Mouse (Mus musculus): Measurements from ENCODE around the gene Ppdpf. TPM values are rescaled to one million over a fixed set of nuclear protein-coding genes. Genes with fewer than 3 reads are reported as not detected.
A peak's percentile ranks its signal among the peaks of the same experiment; 100 is the strongest.

The Ppdpf gene
- total and polyA plus RNA-seq, 3 experiments, result 60.0 to 113 (median 71.2) TPM

- no peaks in the 10 kb centered on the region for H3K79me2 ChIP-seq (replicated peaks; ENCODE audit: control insufficient read depth, extremely low read depth, insufficient read depth, poor library complexity, severe bottlenecking)
- H3K9ac ChIP-seq (ENCODE audit: insufficient read depth, low read depth), result no peak overlapping the region
- no peak overlapping the region for H3K27ac ChIP-seq (ENCODE audit: insufficient read depth, low read depth)
- no peaks in the 10 kb centered on the region for H3K36me3 ChIP-seq (replicated peaks in 1 of 2; ENCODE audit: control insufficient read depth in 1 of 2, insufficient read depth in 1 of 2, low read length in 1 of 2)
- in situ Hi-C loops (cut with MboI; ENCODE audit: low pct_ligation_motif_present, low pct_unique_long_range_greater_than_20kb, low sequenced_read_pairs) (no loop called here), dilution Hi-C loops (cut with MboI; ENCODE audit: extremely low pct_ligation_motif_present, extremely low pct_unique_long_range_greater_than_20kb, low sequenced_read_pairs) (no loop called here)
- H3K9me3 ChIP-seq (replicated peaks; ENCODE audit: low read length), result no peaks in the 10 kb centered on the region
- H3K4me3 ChIP-seq (replicated peaks in 1 of 3; ENCODE audit: low read depth in 2 of 3, low read length in 2 of 3, poor library complexity in 1 of 3), result no peak overlapping the region
- H3K4me1 ChIP-seq (ENCODE audit: control insufficient read depth in 1 of 2, insufficient read depth in 2 of 2), result peaks cover 2 to 6% of the 10 kb centered on the region in 2 experiments; a peak in 3 of 4 replicates
- H3K27me3 ChIP-seq (replicated peaks), result peaks cover 77% of the 10 kb centered on the region
- TF ChIP-seq SMC3 (IDR thresholded peaks at IDR 0.05; ENCODE audit: low read depth, low read length) (no peak), HCFC1 (IDR thresholded peaks at IDR 0.05; ENCODE audit: low read depth, low read length) (no peak), EP300 (IDR thresholded peaks at IDR 0.05; ENCODE audit: low read length) (no peak), KAT2A (IDR thresholded peaks at IDR 0.05; ENCODE audit: insufficient replicate concordance, low read length) (no peak), TBP (conservative IDR thresholded peaks at IDR 0.05; ENCODE audit: low read depth, low read length) (no peak)
- DNase-seq (ENCODE audit: extremely low read depth), result no peak
- H3K4me2 ChIP-seq (ENCODE audit: insufficient read depth, low read depth, poor library complexity, severe bottlenecking), result no peak overlapping the region
Measured at GRCm38 (mm10) chr2:181153131-181153530, 33.9 kb upstream of the Ppdpf start.

- Histone ChIP-seq H3K4me3 (replicated peaks in 1 of 3; ENCODE audit: low read depth in 2 of 3, low read length in 2 of 3, poor library complexity in 1 of 3) (no peak overlapping the region), H3K79me2 (replicated peaks; ENCODE audit: control insufficient read depth, extremely low read depth, insufficient read depth, poor library complexity, severe bottlenecking) (no peaks in the 10 kb centered on the region), H3K27ac (ENCODE audit: insufficient read depth, low read depth) (no peak overlapping the region), H3K27me3 (replicated peaks) (peaks cover 74% of the 10 kb centered on the region), H3K4me2 (ENCODE audit: insufficient read depth, low read depth, poor library complexity, severe bottlenecking) (no peak overlapping the region), H3K9me3 (replicated peaks; ENCODE audit: low read length) (no peaks in the 10 kb centered on the region), H3K36me3 (replicated peaks in 1 of 2; ENCODE audit: control insufficient read depth in 1 of 2, insufficient read depth in 1 of 2, low read length in 1 of 2) (no peaks in the 10 kb centered on the region), H3K4me1 (ENCODE audit: control insufficient read depth in 1 of 2, insufficient read depth in 2 of 2) (peaks cover 0 to 2% of the 10 kb centered on the region in 2 experiments; a peak in 1 of 4 replicates), H3K9ac (ENCODE audit: insufficient read depth, low read depth) (no peak overlapping the region)
- dilution Hi-C loops (cut with MboI; ENCODE audit: extremely low pct_ligation_motif_present, extremely low pct_unique_long_range_greater_than_20kb, low sequenced_read_pairs), result no loop called here
- in situ Hi-C loops (cut with MboI; ENCODE audit: low pct_ligation_motif_present, low pct_unique_long_range_greater_than_20kb, low sequenced_read_pairs), result no loop called here
- TF ChIP-seq USF2 (conservative IDR thresholded peaks at IDR 0.05; ENCODE audit: low read depth, low read length) (no peak), RAD21 (IDR thresholded peaks at IDR 0.05; ENCODE audit: low read depth, low read length) (peak; percentile 59), IRF4 (IDR thresholded peaks at IDR 0.05; ENCODE audit: low read depth, low read length) (no peak), CTCF (conservative IDR thresholded peaks at IDR 0.05 in 1 of 2, IDR thresholded peaks at IDR 0.05 in 1 of 2; ENCODE audit: low read depth in 2 of 2, low read length in 2 of 2) (peak in 1 of 2 experiments; percentile 75; a peak in 2 of 4 replicates), ELF1 (IDR thresholded peaks at IDR 0.05; ENCODE audit: low read depth, low read length) (no peak), MAFK (IDR thresholded peaks at IDR 0.05; ENCODE audit: insufficient replicate concordance, low read length) (no peak), POLR2AphosphoS2 (IDR thresholded peaks at IDR 0.05; ENCODE audit: low read depth, low read length) (no peak), UBTF (IDR thresholded peaks at IDR 0.05; ENCODE audit: low read depth, low read length) (no peak), ZMIZ1 (IDR thresholded peaks at IDR 0.05; ENCODE audit: low read depth, low read length) (no peak), NELFE (IDR thresholded peaks at IDR 0.05; ENCODE audit: low read depth, low read length) (no peak), MAZ (IDR thresholded peaks at IDR 0.05; ENCODE audit: low read depth, low read length) (0 out of 2 replicates have a peak, but pooled peaks have one; percentile 48), CHD2 (IDR thresholded peaks at IDR 0.05; ENCODE audit: low read length) (no peak), SMC3 (IDR thresholded peaks at IDR 0.05; ENCODE audit: low read depth, low read length) (peak; percentile 70), JUND (conservative IDR thresholded peaks at IDR 0.05; ENCODE audit: low read depth, low read length) (no peak), E2F4 (IDR thresholded peaks at IDR 0.05; ENCODE audit: insufficient replicate concordance, low read depth, low read length) (no peak), HCFC1 (IDR thresholded peaks at IDR 0.05; ENCODE audit: low read depth, low read length) (no peak), RCOR1 (conservative IDR thresholded peaks at IDR 0.05; ENCODE audit: low read depth, low read length) (no peak)
- DNase-seq (ENCODE audit: extremely low read depth), result peak; percentile 42
Measured at GRCm38 (mm10) chr2:181153837-181154236, 33.2 kb upstream of the Ppdpf start.
